Mouse (Mus musculus): ENCODE measurements around the gene Cd300ld5. TPM values are rescaled to one million over a fixed set of nuclear protein-coding genes. Genes with fewer than 3 reads are reported as not detected.
"Not testable (repeated sequence)": the region's sequence is repeated elsewhere in the genome, so short reads cannot be mapped to it uniquely, and the experiment has no call there.

The Cd300ld5 gene
- 0.16 TPM for polyA plus RNA-seq (2012; fragmentation: generic; extraction: Trizol)
- long read RNA-seq, experiment 1: 0 reads
- long read RNA-seq, experiment 2: 0 reads

- not testable (repeated sequence) for H3K4me3 ChIP-seq (ENCODE audit: insufficient read depth, poor library complexity, severe bottlenecking); H3K27me3 ChIP-seq (ENCODE audit: control insufficient read depth, insufficient read depth, insufficient read length); H3K79me2 ChIP-seq (ENCODE audit: control insufficient read depth, insufficient read depth); H3K36me3 ChIP-seq (ENCODE audit: control insufficient read depth, insufficient read depth); H3K79me3 ChIP-seq (ENCODE audit: low read depth); H3ac ChIP-seq (ENCODE audit: control insufficient read depth, insufficient read length, low read depth)
Measured at GRCm38 (mm10) chr11:115037669-115038068, at the start of gene Cd300ld5. TSS of gene Cd300ld5 (minus strand) at chr11:115037769.

GRCm38 (mm10) chr11:115086213-115086612, 48.6 kb upstream of the Cd300ld5 start:
- TF ChIP-seq CTCF (IDR thresholded peaks at IDR 0.05; ENCODE audit: control insufficient read depth, insufficient read depth, insufficient read length): no peak
- TF ChIP-seq MYOG (IDR thresholded peaks at IDR 0.05; ENCODE audit: control insufficient read depth, extremely low read depth, insufficient read length): no peak
- no peak for TF ChIP-seq MAX (IDR thresholded peaks at IDR 0.05)
- no peak for TF ChIP-seq USF1 (IDR thresholded peaks at IDR 0.05; ENCODE audit: low read depth)
- TF ChIP-seq FOSL1 (IDR thresholded peaks at IDR 0.05; ENCODE audit: insufficient read depth, low read length, poor library complexity, severe bottlenecking): no peak
- H3K79me3 ChIP-seq (ENCODE audit: low read depth): no peaks in the 10 kb centered on the region
- H3K79me2 ChIP-seq (ENCODE audit: control insufficient read depth, insufficient read depth): no peaks in the 10 kb centered on the region
- no peak overlapping the region for H3ac ChIP-seq (ENCODE audit: control insufficient read depth, insufficient read length, low read depth)
- no peak overlapping the region for H3K4me3 ChIP-seq (ENCODE audit: insufficient read depth, poor library complexity, severe bottlenecking)
- H3K27me3 ChIP-seq (ENCODE audit: control insufficient read depth, insufficient read depth, insufficient read length): peaks cover 15% of the 10 kb centered on the region
- H3K36me3 ChIP-seq (ENCODE audit: control insufficient read depth, insufficient read depth): no peaks in the 10 kb centered on the region

- H3ac ChIP-seq (ENCODE audit: control insufficient read depth, insufficient read length, low read depth): no peak overlapping the region
- TF ChIP-seq MYOD1 (IDR thresholded peaks at IDR 0.05; ENCODE audit: control insufficient read depth, insufficient read length, low read depth) (no peak), CTCF (IDR thresholded peaks at IDR 0.05; ENCODE audit: control insufficient read depth, insufficient read depth, insufficient read length) (no peak), MYOG (IDR thresholded peaks at IDR 0.05; ENCODE audit: control insufficient read depth, extremely low read depth, insufficient read length) (no peak), MAX (IDR thresholded peaks at IDR 0.05) (no peak), FOSL1 (IDR thresholded peaks at IDR 0.05; ENCODE audit: insufficient read depth, low read length, poor library complexity, severe bottlenecking) (no peak)
- peaks cover 7% of the 10 kb centered on the region for H3K27me3 ChIP-seq (ENCODE audit: control insufficient read depth, insufficient read depth, insufficient read length)
- no peaks in the 10 kb centered on the region for H3K36me3 ChIP-seq (ENCODE audit: control insufficient read depth, insufficient read depth)
- no peak overlapping the region for H3K4me3 ChIP-seq (ENCODE audit: insufficient read depth, poor library complexity, severe bottlenecking)
- no peaks in the 10 kb centered on the region for H3K79me3 ChIP-seq (ENCODE audit: low read depth)
- H3K79me2 ChIP-seq (ENCODE audit: control insufficient read depth, insufficient read depth): no peaks in the 10 kb centered on the region
Measured at GRCm38 (mm10) chr11:115085064-115085463, 47.5 kb upstream of the Cd300ld5 start.

- Histone ChIP-seq H3K79me2 (ENCODE audit: control insufficient read depth, insufficient read depth) (no peaks in the 10 kb centered on the region), H3K4me3 (ENCODE audit: insufficient read depth, poor library complexity, severe bottlenecking) (no peak overlapping the region), H3K79me3 (ENCODE audit: low read depth) (no peaks in the 10 kb centered on the region), H3ac (ENCODE audit: control insufficient read depth, insufficient read length, low read depth) (no peak overlapping the region), H3K27me3 (ENCODE audit: control insufficient read depth, insufficient read depth, insufficient read length) (peaks cover 7% of the 10 kb centered on the region), H3K36me3 (ENCODE audit: control insufficient read depth, insufficient read depth) (no peaks in the 10 kb centered on the region)
- no peak for TF ChIP-seq CEBPB (IDR thresholded peaks at IDR 0.05; ENCODE audit: low read depth)
- TF ChIP-seq CTCF (IDR thresholded peaks at IDR 0.05; ENCODE audit: control insufficient read depth, insufficient read depth, insufficient read length): no peak
- no peak for TF ChIP-seq MAX (IDR thresholded peaks at IDR 0.05)
- TF ChIP-seq FOSL1 (IDR thresholded peaks at IDR 0.05; ENCODE audit: insufficient read depth, low read length, poor library complexity, severe bottlenecking): no peak
- TF ChIP-seq USF1 (IDR thresholded peaks at IDR 0.05; ENCODE audit: low read depth): no peak
- TF ChIP-seq MYOG (IDR thresholded peaks at IDR 0.05; ENCODE audit: control insufficient read depth, extremely low read depth, insufficient read length): no peak
- TF ChIP-seq MYOD1 (IDR thresholded peaks at IDR 0.05; ENCODE audit: control insufficient read depth, insufficient read length, low read depth): no peak
Measured at GRCm38 (mm10) chr11:115084595-115084994, 47.0 kb upstream of the Cd300ld5 start.

GRCm38 (mm10) chr11:115083376-115084139, 46.0 kb upstream of the Cd300ld5 start:
- Histone ChIP-seq H3ac (ENCODE audit: control insufficient read depth, insufficient read length, low read depth) (peak overlapping the region; percentile 9), H3K79me3 (ENCODE audit: low read depth) (no peaks in the 10 kb centered on the region), H3K36me3 (ENCODE audit: control insufficient read depth, insufficient read depth) (no peaks in the 10 kb centered on the region), H3K4me3 (ENCODE audit: insufficient read depth, poor library complexity, severe bottlenecking) (no peak overlapping the region), H3K79me2 (ENCODE audit: control insufficient read depth, insufficient read depth) (no peaks in the 10 kb centered on the region), H3K27me3 (ENCODE audit: control insufficient read depth, insufficient read depth, insufficient read length) (peaks cover 3% of the 10 kb centered on the region)
- peak; percentile 30 for TF ChIP-seq CTCF (IDR thresholded peaks at IDR 0.05; ENCODE audit: control insufficient read depth, insufficient read depth, insufficient read length)
- TF ChIP-seq CEBPB (IDR thresholded peaks at IDR 0.05; ENCODE audit: low read depth): no peak

- H3K36me3 ChIP-seq (ENCODE audit: control insufficient read depth, insufficient read depth): no peaks in the 10 kb centered on the region
- no peak overlapping the region for H3K4me3 ChIP-seq (ENCODE audit: insufficient read depth, poor library complexity, severe bottlenecking)
- no peak for TF ChIP-seq MYOD1 (IDR thresholded peaks at IDR 0.05; ENCODE audit: control insufficient read depth, insufficient read length, low read depth)
- TF ChIP-seq MYOG (IDR thresholded peaks at IDR 0.05; ENCODE audit: control insufficient read depth, extremely low read depth, insufficient read length): no peak
- no peak for TF ChIP-seq FOSL1 (IDR thresholded peaks at IDR 0.05; ENCODE audit: insufficient read depth, low read length, poor library complexity, severe bottlenecking)
- TF ChIP-seq USF1 (IDR thresholded peaks at IDR 0.05; ENCODE audit: low read depth): no peak
- TF ChIP-seq CEBPB (IDR thresholded peaks at IDR 0.05; ENCODE audit: low read depth): no peak
- no peak for TF ChIP-seq CTCF (IDR thresholded peaks at IDR 0.05; ENCODE audit: control insufficient read depth, insufficient read depth, insufficient read length)
- TF ChIP-seq MAX (IDR thresholded peaks at IDR 0.05): no peak
- no peak overlapping the region for H3ac ChIP-seq (ENCODE audit: control insufficient read depth, insufficient read length, low read depth)
- no peaks in the 10 kb centered on the region for H3K79me2 ChIP-seq (ENCODE audit: control insufficient read depth, insufficient read depth)
- no peaks in the 10 kb centered on the region for H3K79me3 ChIP-seq (ENCODE audit: low read depth)
- no peaks in the 10 kb centered on the region for H3K27me3 ChIP-seq (ENCODE audit: control insufficient read depth, insufficient read depth, insufficient read length)
Measured at GRCm38 (mm10) chr11:115082196-115082595, 44.6 kb upstream of the Cd300ld5 start.
